Mouse (Mus musculus) olfactory bulb, adult 2 months (tissue): ENCODE data around the gene Thpo.

ENCODE experiments used
- CTCF ChIP-seq: fragments of 200-500 bp; IDR thresholded peaks from 2 replicates; pipeline ENCODE4 v1.5.1; 2012; ENCODE audit warnings: low read depth, mild to moderate bottlenecking, low read length, moderate library complexity; ENCODE audit not compliant: insufficient read depth
- POLR2A ChIP-seq: fragments of 200-500 bp; IDR thresholded peaks from 2 replicates; pipeline ENCODE4 v1.6.1; 2012; ENCODE audit warnings: mild to moderate bottlenecking, low read depth, low read length, moderate library complexity; ENCODE audit not compliant: insufficient read depth

- TF ChIP-seq CTCF (no peak), POLR2A (no peak)
Observed at GRCm38 (mm10) chr16:20703699-20704400, 30.5 kb downstream of the Thpo start.
